Mouse (Mus musculus): ENCODE data around the gene Pex14.

DNA sequence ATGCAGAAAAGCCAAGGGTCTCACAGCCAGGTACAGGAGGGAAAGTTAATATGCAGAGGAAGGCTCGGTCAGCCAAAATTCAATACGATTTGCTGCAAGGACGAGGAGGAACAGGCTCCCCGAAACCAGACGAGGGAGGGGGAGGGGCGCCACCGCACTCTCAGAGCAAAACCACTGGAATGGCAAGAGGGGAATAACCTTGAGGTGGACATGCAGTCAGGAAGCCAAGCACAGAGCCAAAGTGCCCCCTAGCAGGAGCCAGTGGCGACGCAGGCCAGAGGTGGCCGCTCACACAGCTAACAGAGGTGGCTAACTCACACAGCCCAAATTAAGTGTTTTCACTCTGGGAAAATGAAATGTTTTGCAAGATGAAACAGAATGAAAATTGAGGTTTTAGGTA is 52.3 kb downstream of the Pex14 start:
- TF ChIP-seq CTCF (IDR thresholded peaks at IDR 0.05; ENCODE audit: insufficient read depth, low read depth, low read length) (no peak), POLR2A (IDR thresholded peaks at IDR 0.05; ENCODE audit: insufficient read depth, low read depth, low read length) (no peak)
